Mouse (Mus musculus): ENCODE data around the gene Cep131. TPM values are rescaled to one million over a fixed set of nuclear protein-coding genes. Genes with fewer than 3 reads are reported as not detected.
A peak's percentile ranks its signal among the peaks of the same experiment; 100 is the strongest.

Gene Cep131
- polyA plus RNA-seq, 1 experiment, result 10.1 TPM

DNA sequence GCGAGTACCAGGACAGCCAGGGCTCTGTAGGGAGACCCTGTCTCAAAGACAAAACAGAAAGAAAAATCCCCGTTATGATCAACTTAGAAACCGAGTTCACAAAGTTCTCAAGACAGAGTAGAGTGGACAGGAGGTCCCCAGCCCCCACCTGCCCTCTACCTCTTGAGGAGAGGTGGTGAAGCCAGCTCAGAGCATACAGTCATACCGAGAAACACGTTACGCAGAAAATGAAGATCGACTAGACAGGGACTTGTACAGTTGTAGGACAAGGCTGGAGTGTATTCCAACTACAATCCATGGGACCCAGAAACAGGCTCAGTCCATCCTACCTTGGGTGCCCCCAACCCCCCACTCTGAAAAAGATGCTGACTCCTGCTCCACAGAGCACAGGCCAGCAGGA lies 32.5 kb upstream of the Cep131 start:
- no peaks in the 10 kb centered on the region for H3K4me1 ChIP-seq (ENCODE audit: control insufficient read depth, insufficient read depth, low read length)
- H3K27ac ChIP-seq (ENCODE audit: insufficient read depth, low read length), result no peak overlapping the region
- no peak overlapping the region for H3K4me3 ChIP-seq (ENCODE audit: insufficient read depth, low read length)
- no peak for TF ChIP-seq CTCF (IDR thresholded peaks at IDR 0.05; ENCODE audit: borderline replicate concordance, insufficient read depth, low read length)
- no peak for TF ChIP-seq POLR2A (IDR thresholded peaks at IDR 0.05; ENCODE audit: low read depth, low read length)

DNA sequence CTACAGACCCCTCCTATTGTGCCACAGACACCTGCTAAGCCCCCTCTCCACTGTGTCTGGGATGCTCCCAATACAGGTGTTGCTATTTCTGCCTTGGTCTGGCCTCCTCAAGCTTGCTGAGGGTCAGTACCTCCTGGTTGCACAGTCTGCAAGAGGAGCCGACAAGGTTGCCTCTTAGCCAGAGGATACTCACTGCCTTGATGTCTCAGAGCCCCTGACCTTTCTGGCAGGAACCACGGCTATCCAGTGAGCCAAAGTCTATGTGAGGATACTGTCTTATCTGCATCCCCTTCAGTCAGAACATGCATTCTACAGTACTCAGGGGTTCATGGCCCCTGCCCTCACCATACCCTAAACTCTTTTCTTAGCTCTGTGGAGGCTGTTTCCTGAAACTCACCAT lies 31.0 kb upstream of the Cep131 start:
- H3K4me3 ChIP-seq (ENCODE audit: insufficient read depth, low read length), result no peak overlapping the region
- TF ChIP-seq POLR2A (IDR thresholded peaks at IDR 0.05; ENCODE audit: low read depth, low read length) (no peak), CTCF (IDR thresholded peaks at IDR 0.05; ENCODE audit: borderline replicate concordance, insufficient read depth, low read length) (no peak)
- H3K4me1 ChIP-seq (ENCODE audit: control insufficient read depth, insufficient read depth, low read length), result no peaks in the 10 kb centered on the region
- H3K27ac ChIP-seq (ENCODE audit: insufficient read depth, low read length), result no peak overlapping the region

GRCm38 (mm10) chr11:120114488-120115215 lies 28.0 kb upstream of the Cep131 start:
- TF ChIP-seq POLR2A (IDR thresholded peaks at IDR 0.05; ENCODE audit: low read depth, low read length), result no peak
- TF ChIP-seq CTCF (IDR thresholded peaks at IDR 0.05; ENCODE audit: borderline replicate concordance, insufficient read depth, low read length), result no peak
- H3K27ac ChIP-seq (ENCODE audit: insufficient read depth, low read length), result no peak overlapping the region
- no peaks in the 10 kb centered on the region for H3K4me1 ChIP-seq (ENCODE audit: control insufficient read depth, insufficient read depth, low read length)
- H3K4me3 ChIP-seq (ENCODE audit: insufficient read depth, low read length), result no peak overlapping the region

GRCm38 (mm10) chr11:120112136-120112535 lies 25.5 kb upstream of the Cep131 start:
- H3K27ac ChIP-seq (ENCODE audit: insufficient read depth, low read length), result no peak overlapping the region
- TF ChIP-seq CTCF (IDR thresholded peaks at IDR 0.05; ENCODE audit: borderline replicate concordance, insufficient read depth, low read length) (no peak), POLR2A (IDR thresholded peaks at IDR 0.05; ENCODE audit: low read depth, low read length) (no peak)
- H3K4me3 ChIP-seq (ENCODE audit: insufficient read depth, low read length), result no peak overlapping the region
- H3K4me1 ChIP-seq (ENCODE audit: control insufficient read depth, insufficient read depth, low read length), result no peaks in the 10 kb centered on the region

DNA sequence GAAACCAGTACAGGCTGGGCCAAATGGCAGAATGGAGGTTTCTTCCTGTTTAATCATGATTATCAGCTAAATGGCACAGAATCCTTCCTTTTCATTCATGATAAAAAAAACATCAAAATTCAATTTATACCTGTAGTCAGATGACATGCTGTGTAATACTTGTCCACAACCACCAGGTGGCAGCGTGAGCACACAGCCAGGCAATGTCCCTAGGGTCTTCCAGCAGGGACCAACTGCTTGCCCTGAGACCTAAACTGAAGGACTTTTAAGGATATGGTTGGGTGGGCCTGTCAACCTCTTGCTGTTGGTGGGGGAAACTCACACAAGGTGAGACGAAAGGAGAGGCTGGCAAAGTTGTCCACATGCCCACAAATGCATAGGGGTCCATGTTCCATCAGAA lies 24.4 kb upstream of the Cep131 start:
- H3K27ac ChIP-seq (ENCODE audit: insufficient read depth, low read length), result no peak overlapping the region
- TF ChIP-seq POLR2A (IDR thresholded peaks at IDR 0.05; ENCODE audit: low read depth, low read length) (no peak), CTCF (IDR thresholded peaks at IDR 0.05; ENCODE audit: borderline replicate concordance, insufficient read depth, low read length) (peak; percentile 97)
- H3K4me1 ChIP-seq (ENCODE audit: control insufficient read depth, insufficient read depth, low read length), result no peaks in the 10 kb centered on the region
- no peak overlapping the region for H3K4me3 ChIP-seq (ENCODE audit: insufficient read depth, low read length)

DNA sequence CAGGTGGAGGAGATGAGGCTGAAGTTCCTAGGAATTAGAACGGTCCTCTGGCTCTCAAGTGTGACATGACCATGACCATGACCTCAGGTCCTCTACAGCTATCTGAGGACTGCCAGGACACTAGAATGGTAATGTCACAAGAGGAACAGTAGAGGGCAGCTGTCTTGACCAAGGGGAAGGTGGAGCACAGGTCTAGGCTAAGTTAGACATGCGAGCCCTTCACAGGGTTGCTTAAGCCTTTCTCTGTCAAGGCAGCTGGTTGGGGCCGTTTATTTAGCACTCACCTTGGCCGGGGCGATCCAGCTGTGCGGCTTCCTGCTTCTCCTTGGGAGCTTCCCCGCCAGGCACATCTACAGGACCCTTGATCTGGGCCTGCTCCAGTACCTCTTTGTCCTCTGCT lies 23.9 kb upstream of the Cep131 start:
- TF ChIP-seq CTCF (IDR thresholded peaks at IDR 0.05; ENCODE audit: borderline replicate concordance, insufficient read depth, low read length), result peak; percentile 33; the same call in 1 of the 2 replicates
- TF ChIP-seq POLR2A (IDR thresholded peaks at IDR 0.05; ENCODE audit: low read depth, low read length), result no peak
- Histone ChIP-seq H3K4me1 (ENCODE audit: control insufficient read depth, insufficient read depth, low read length) (no peaks in the 10 kb centered on the region), H3K4me3 (ENCODE audit: insufficient read depth, low read length) (no peak overlapping the region), H3K27ac (ENCODE audit: insufficient read depth, low read length) (no peak overlapping the region)

- H3K4me3 ChIP-seq (ENCODE audit: insufficient read depth, low read length), result no peak overlapping the region
- TF ChIP-seq POLR2A (IDR thresholded peaks at IDR 0.05; ENCODE audit: low read depth, low read length), result no peak
- no peak for TF ChIP-seq CTCF (IDR thresholded peaks at IDR 0.05; ENCODE audit: borderline replicate concordance, insufficient read depth, low read length)
- H3K27ac ChIP-seq (ENCODE audit: insufficient read depth, low read length), result no peak overlapping the region
These were observed 23.1 kb upstream of the Cep131 start for GRCm38 (mm10) chr11:120109558-120110210.

GRCm38 (mm10) chr11:120107796-120108195 lies 21.2 kb upstream of the Cep131 start:
- Histone ChIP-seq H3K4me3 (ENCODE audit: insufficient read depth, low read length) (no peak overlapping the region), H3K4me1 (ENCODE audit: control insufficient read depth, insufficient read depth, low read length) (no peaks in the 10 kb centered on the region), H3K27ac (ENCODE audit: insufficient read depth, low read length) (no peak overlapping the region)
- TF ChIP-seq CTCF (IDR thresholded peaks at IDR 0.05; ENCODE audit: borderline replicate concordance, insufficient read depth, low read length) (no peak), POLR2A (IDR thresholded peaks at IDR 0.05; ENCODE audit: low read depth, low read length) (no peak)

More at GRCm38 (mm10) chr11:120109558-120110210, 23.1 kb upstream of the Cep131 start:
- no peaks in the 10 kb centered on the region for H3K4me1 ChIP-seq (ENCODE audit: control insufficient read depth, insufficient read depth, low read length)

DNA sequence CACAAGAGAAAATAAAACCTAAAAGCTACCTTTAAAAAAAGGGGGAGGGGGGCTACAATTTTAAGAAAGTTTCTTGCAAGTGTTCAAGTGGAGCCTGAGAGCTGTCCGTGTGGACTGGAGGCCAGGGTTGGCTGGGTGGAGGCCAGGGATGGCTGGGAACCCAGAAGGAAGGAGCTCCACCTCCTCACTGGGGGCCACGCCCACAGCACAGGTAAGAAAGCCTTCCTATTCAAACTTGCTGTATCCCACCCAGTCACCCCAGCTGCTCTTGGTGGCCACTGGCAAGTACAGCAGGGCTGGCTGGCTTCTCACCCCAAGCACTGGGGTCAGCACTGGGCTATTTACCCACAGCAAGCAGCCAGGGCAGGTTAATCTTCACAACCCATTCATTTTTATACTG lies 20.4 kb upstream of the Cep131 start:
- H3K4me3 ChIP-seq (ENCODE audit: insufficient read depth, low read length), result no peak overlapping the region
- H3K4me1 ChIP-seq (ENCODE audit: control insufficient read depth, insufficient read depth, low read length), result no peaks in the 10 kb centered on the region
- TF ChIP-seq POLR2A (IDR thresholded peaks at IDR 0.05; ENCODE audit: low read depth, low read length) (no peak), CTCF (IDR thresholded peaks at IDR 0.05; ENCODE audit: borderline replicate concordance, insufficient read depth, low read length) (no peak)
- H3K27ac ChIP-seq (ENCODE audit: insufficient read depth, low read length), result no peak overlapping the region

DNA sequence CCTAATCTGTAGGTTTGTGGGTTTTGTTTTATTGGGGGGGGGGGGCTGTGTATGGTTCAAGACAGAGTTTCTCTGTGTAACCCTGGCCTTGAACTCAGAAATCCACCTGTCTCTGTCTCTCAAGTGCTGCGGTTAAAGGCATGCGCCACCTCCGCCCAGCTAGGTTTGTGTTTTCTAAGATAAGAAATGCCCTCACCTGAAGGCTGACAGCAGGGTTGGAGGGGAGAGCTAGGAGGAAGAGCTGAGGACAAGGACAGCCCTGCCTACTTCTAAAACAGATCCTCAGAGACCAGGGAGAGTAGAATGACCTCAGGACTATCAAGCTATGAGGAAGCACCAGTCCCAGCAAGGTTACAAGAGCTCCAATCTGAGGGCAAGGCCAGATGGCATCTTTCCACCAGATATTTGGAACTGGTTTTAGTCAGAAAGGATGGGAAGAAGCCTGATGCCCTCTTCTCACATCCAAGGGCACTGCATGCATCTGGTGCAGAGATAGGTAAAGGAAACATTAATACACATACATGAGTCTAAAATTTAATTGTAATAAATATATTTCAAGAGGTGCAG lies 16.9 kb upstream of the Cep131 start:
- Histone ChIP-seq H3K27ac (ENCODE audit: insufficient read depth, low read length) (no peak overlapping the region), H3K4me3 (ENCODE audit: insufficient read depth, low read length) (no peak overlapping the region), H3K4me1 (ENCODE audit: control insufficient read depth, insufficient read depth, low read length) (no peaks in the 10 kb centered on the region)
- TF ChIP-seq CTCF (IDR thresholded peaks at IDR 0.05; ENCODE audit: borderline replicate concordance, insufficient read depth, low read length) (no peak), POLR2A (IDR thresholded peaks at IDR 0.05; ENCODE audit: low read depth, low read length) (no peak)
